Mouse (Mus musculus) bone marrow, adult 2 months (tissue): ENCODE results near the gene Smyd5.

ENCODE experiments used
- CTCF ChIP-seq: fragments of 200-500 bp; IDR thresholded peaks from 2 replicates; pipeline ENCODE4 v1.5.1; 2011; ENCODE audit warnings: low read length, control low read depth; ENCODE audit not compliant: control insufficient read depth, insufficient read depth
- POLR2A ChIP-seq: fragments of 200-500 bp; IDR thresholded peaks from 2 replicates; pipeline ENCODE4 v1.6.1; 2011; ENCODE audit warnings: low read depth, mild to moderate bottlenecking, control low read depth, low read length, borderline replicate concordance; ENCODE audit not compliant: control insufficient read depth

- no peak for TF ChIP-seq CTCF
- TF ChIP-seq POLR2A: no peak
These were observed 48.9 kb downstream of the Smyd5 start for GRCm38 (mm10) chr6:85480685-85481084.
